Mouse (Mus musculus) cerebellum, postnatal 10 days (tissue): Measurements from ENCODE around the gene Bmpr1b.
A peak's percentile ranks its signal among the peaks of the same experiment; 100 is the strongest.

Experiments
- DNase-seq, 2 experiments: peaks; one replicate each; pipeline ENCODE4 v3.0.0; 2021; ENCODE audit warnings: mixed read lengths in 2 of 2

Gene Bmpr1b

GRCm38 (mm10) chr3:141811348-141811747 lies 357.9 kb downstream of the Bmpr1b start:
- DNase-seq: no peak

DNA sequence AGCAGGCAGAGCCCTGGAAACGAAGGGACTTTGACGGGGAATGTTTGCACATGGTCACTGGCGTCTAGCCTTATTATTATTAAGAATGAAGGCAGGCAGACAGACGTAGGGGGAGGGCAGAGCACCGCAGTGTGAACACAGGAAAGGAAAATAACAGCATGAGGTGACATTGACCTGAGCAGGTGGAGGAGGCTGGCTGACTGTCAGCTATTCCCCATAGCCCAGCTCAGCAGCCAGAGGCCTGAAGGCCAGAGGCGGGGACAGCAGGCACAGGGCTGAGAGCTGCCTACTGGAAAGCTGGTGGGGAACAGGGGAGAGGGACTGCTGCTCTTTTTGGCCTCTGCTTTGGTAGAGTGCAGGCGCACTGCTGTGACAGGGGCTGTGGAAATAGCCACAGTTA lies 358.3 kb downstream of the Bmpr1b start:
- DNase-seq: peak; percentile 65 to 68

DNA sequence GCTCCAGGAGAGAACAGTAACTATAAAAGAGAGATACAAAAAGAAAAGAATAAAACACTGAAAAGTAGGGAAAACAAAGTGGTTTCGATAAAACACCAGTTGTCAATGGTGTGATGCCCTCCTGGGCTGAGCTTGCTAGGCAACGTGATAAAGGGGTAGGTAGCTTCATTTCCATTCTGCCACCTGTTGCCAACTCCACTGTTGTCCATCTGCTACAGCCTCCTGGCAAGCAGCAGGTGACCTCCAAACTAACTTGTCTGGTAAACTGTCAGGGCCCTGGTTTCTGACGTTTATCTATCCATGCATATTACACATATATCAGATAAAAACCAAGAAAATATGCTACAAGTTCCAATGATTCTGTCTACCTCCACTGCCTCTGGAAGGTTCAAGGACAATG lies 359.6 kb downstream of the Bmpr1b start:
- peak; percentile 61 to 62 for DNase-seq

- DNase-seq: no peak
These were observed 365.1 kb downstream of the Bmpr1b start for GRCm38 (mm10) chr3:141804133-141804532.

GRCm38 (mm10) chr3:141797789-141798188 lies 371.4 kb downstream of the Bmpr1b start:
- peak; percentile 67 to 71 for DNase-seq

DNA sequence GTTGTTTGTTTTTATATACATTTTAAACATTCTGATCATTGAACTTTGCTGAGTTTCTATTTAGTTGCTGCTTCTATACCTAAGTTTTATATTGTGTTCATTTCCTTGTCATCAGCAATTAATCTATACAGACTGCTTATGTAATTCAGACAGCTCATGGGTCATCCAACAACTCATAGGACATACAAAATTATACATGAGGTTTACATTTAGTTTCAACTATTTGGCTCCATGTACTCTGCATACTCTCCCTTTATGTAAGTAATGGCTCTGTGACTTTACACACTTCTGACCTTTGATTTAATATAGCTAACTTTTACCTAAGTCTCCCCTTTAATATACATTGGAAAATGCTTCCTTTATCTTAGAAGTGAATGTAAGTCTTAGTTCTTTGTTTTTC lies 371.9 kb downstream of the Bmpr1b start:
- DNase-seq: no peak

- peak; percentile 74 to 79 for DNase-seq
These were observed 374.9 kb downstream of the Bmpr1b start for GRCm38 (mm10) chr3:141794371-141794770.

DNA sequence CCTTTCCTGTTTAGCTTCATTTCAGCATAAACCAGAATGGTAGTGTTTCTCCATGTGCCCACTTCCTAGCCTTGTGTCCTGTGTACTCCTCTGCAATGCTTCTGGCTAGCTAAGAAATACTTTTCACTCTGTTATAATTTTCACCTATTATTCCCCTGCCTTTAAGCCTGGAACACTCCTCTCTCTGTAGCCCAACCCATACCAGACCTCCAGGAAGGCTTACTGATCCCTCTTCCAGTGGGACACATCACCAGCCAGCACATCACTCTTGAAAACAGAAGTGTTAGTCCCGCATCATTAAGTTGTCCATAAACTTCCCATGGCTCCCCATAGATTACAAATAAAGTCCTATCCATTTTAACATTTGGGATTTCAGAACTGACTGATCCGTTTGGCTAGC lies 375.5 kb downstream of the Bmpr1b start:
- DNase-seq: no peak

DNA sequence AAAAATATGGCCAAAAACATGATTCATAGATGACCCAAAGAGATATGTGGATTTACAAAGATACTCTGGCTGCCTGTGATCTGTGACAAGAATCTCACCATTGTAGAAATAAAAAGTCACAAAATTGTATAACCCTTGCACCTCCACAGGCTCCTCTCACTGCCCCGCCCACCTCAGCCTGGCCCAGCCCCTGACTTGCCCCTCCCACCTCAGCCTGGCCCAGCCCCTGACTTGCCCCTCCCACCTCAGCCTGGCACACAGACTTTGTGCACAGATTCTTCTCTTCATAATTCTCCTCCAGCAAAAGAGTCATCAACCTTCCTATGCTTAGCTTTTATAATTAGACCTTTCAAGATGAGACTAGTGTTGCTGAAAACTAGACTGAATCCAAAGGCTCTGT lies 377.1 kb downstream of the Bmpr1b start:
- peak; percentile 25 to 53 for DNase-seq

- DNase-seq: no peak
These were observed 378.0 kb downstream of the Bmpr1b start for GRCm38 (mm10) chr3:141791026-141791780.
